Mouse (Mus musculus) midbrain, embryonic 14.5 days (tissue): ENCODE results near the gene Il7r. TPM values are rescaled to one million over a fixed set of nuclear protein-coding genes. Genes with fewer than 3 reads are reported as not detected.
"Not testable (repeated sequence)": the region's sequence is repeated elsewhere in the genome, so short reads cannot be mapped to it uniquely, and the experiment has no call there.

Source experiments
- ATAC-seq: fragments of 200-750 bp; cut with Nextera tagmentation; 2 replicates; pipeline ENCODE4 v1.8.0; 2017; ENCODE audit warnings: moderate number of reproducible peaks, moderate library complexity; ENCODE audit not compliant: low FRiP score, low TSS enrichment
- DNase-seq: peaks from one replicate; pipeline ENCODE4 v3.0.0-alpha.2; 2015
- H3K27ac ChIP-seq: fragments of 300-500 bp; sonication (generic); replicated peaks from 2 replicates; pipeline ENCODE4 v1.5.1; 2014; ENCODE audit warnings: mild to moderate bottlenecking, low read depth, low read length, moderate library complexity
- H3K27me3 ChIP-seq: fragments of 300-500 bp; sonication (generic); 2 replicates; pipeline ENCODE4 v1.6.1; 2014; ENCODE audit warnings: low read length, control low read depth, mixed read lengths; ENCODE audit not compliant: control insufficient read depth, insufficient read depth
- H3K36me3 ChIP-seq: fragments of 300-500 bp; sonication (generic); 2 replicates; pipeline ENCODE4 v1.6.1; 2014; ENCODE audit warnings: low read length, control low read depth; ENCODE audit not compliant: control insufficient read depth, insufficient read depth
- H3K4me1 ChIP-seq: fragments of 300-500 bp; sonication (generic); 2 replicates; pipeline ENCODE4 v1.6.1; 2014; ENCODE audit warnings: mild to moderate bottlenecking, antibody characterized with exemption, low read length, control low read depth; ENCODE audit not compliant: control insufficient read depth, insufficient read depth
- H3K4me2 ChIP-seq: fragments of 300-500 bp; sonication (generic); 2 replicates; pipeline ENCODE4 v1.6.1; 2014; ENCODE audit warnings: mild to moderate bottlenecking, low read length, moderate library complexity
- H3K4me3 ChIP-seq: fragments of 300-500 bp; sonication (generic); replicated peaks from 2 replicates; pipeline ENCODE4 v1.5.1; 2014; ENCODE audit warnings: low read depth, low read length
- H3K9ac ChIP-seq: fragments of 300-500 bp; sonication (generic); replicated peaks from 2 replicates; pipeline ENCODE4 v1.6.1; 2014; ENCODE audit warnings: mild to moderate bottlenecking, low read length, moderate library complexity
- H3K9me3 ChIP-seq: fragments of 300-500 bp; sonication (generic); 2 replicates; pipeline ENCODE4 v1.6.1; 2016; ENCODE audit warnings: low read length, control low read depth, mixed read lengths; ENCODE audit not compliant: control insufficient read depth
- WGBS: fragments of 180-500 bp; shearing (Covaris S2); extraction: QIAGEN DNeasy Blood & Tissue Kit; methylation state at CpG from one replicate; pipeline ENCODE4 v1.1.7; 2014; 5-methylcytosine and 5-hydroxymethylcytosine counted together
- polyA plus RNA-seq: library from polyadenylated mRNA; unstranded; fragments of >200 nt; fragmentation: Nextera tagmentation; extraction: Ambion mirVana; gene quantifications from 2 replicates; pipeline ENCODE4 v1.2.1, GENCODE M21; 2014

The Il7r gene
- polyA plus RNA-seq, 1 experiment from 2014 or later, result not detected

GRCm38 (mm10) chr15:9557264-9557663, 27.3 kb upstream of the Il7r start:
- H3K36me3 ChIP-seq, H3K4me3 ChIP-seq, H3K9me3 ChIP-seq, H3K27ac ChIP-seq, ATAC-seq, H3K27me3 ChIP-seq, DNase-seq, H3K4me1 ChIP-seq, H3K4me2 ChIP-seq, H3K9ac ChIP-seq: not testable (repeated sequence)
- WGBS, result 93% methylated on average over 14 of the region's 15 CpGs

GRCm38 (mm10) chr15:9548951-9549350, 19.0 kb upstream of the Il7r start:
- no peaks in the 10 kb centered on the region for H3K36me3 ChIP-seq
- 88% methylated on average over 2 of the region's 2 CpGs for WGBS
- no peaks in the 10 kb centered on the region for H3K4me1 ChIP-seq
- no peaks in the 10 kb centered on the region for H3K9me3 ChIP-seq
- no peaks in the 10 kb centered on the region for H3K27me3 ChIP-seq
- no peak overlapping the region for H3K4me3 ChIP-seq
- DNase-seq (no peak), ATAC-seq (no peak)
- H3K27ac ChIP-seq, result no peak overlapping the region
- H3K4me2 ChIP-seq, result no peak overlapping the region
- no peak overlapping the region for H3K9ac ChIP-seq

- Histone ChIP-seq H3K36me3 (no peaks in the 10 kb centered on the region), H3K27ac (no peak overlapping the region), H3K4me1 (no peaks in the 10 kb centered on the region), H3K9me3 (no peaks in the 10 kb centered on the region), H3K4me3 (no peak overlapping the region), H3K4me2 (no peak overlapping the region), H3K9ac (no peak overlapping the region), H3K27me3 (no peaks in the 10 kb centered on the region)
- WGBS, result 69% methylated on average over 1 of the region's 1 CpGs
- ATAC-seq, result no peak
- DNase-seq, result no peak
Observed at GRCm38 (mm10) chr15:9535200-9535599, 5.2 kb upstream of the Il7r start.

GRCm38 (mm10) chr15:9533356-9533902, 3.5 kb upstream of the Il7r start:
- 92% methylated on average over 3 of the region's 3 CpGs for WGBS
- Histone ChIP-seq H3K9ac (no peak overlapping the region), H3K9me3 (no peaks in the 10 kb centered on the region), H3K4me2 (no peak overlapping the region), H3K27me3 (no peaks in the 10 kb centered on the region), H3K36me3 (no peaks in the 10 kb centered on the region), H3K27ac (no peak overlapping the region), H3K4me3 (no peak overlapping the region), H3K4me1 (no peaks in the 10 kb centered on the region)
- no peak for DNase-seq
- ATAC-seq, result no peak

GRCm38 (mm10) chr15:9529646-9530045, 330 bp downstream of the Il7r start:
- Histone ChIP-seq H3K4me3 (no peak overlapping the region), H3K9me3 (no peaks in the 10 kb centered on the region), H3K4me2 (no peak overlapping the region), H3K9ac (no peak overlapping the region), H3K27me3 (no peaks in the 10 kb centered on the region), H3K36me3 (no peaks in the 10 kb centered on the region), H3K27ac (no peak overlapping the region), H3K4me1 (no peaks in the 10 kb centered on the region)
- WGBS, result 84% methylated on average over 3 of the region's 3 CpGs
- no peak for ATAC-seq
- DNase-seq, result no peak

- Histone ChIP-seq H3K9ac (no peak overlapping the region), H3K9me3 (no peaks in the 10 kb centered on the region), H3K27me3 (no peaks in the 10 kb centered on the region), H3K4me1 (no peaks in the 10 kb centered on the region), H3K4me3 (no peak overlapping the region), H3K27ac (peak overlapping the region; percentile 16; the same call in 1 of the 2 replicates), H3K36me3 (no peaks in the 10 kb centered on the region), H3K4me2 (no peak overlapping the region)
- WGBS, result 83% methylated on average over 3 of the region's 3 CpGs
- no peak for ATAC-seq
- no peak for DNase-seq
Observed at GRCm38 (mm10) chr15:9528186-9528935, 1.6 kb downstream of the Il7r start.

GRCm38 (mm10) chr15:9526412-9526811, 3.6 kb downstream of the Il7r start:
- no peak overlapping the region for H3K4me2 ChIP-seq
- H3K36me3 ChIP-seq, result no peaks in the 10 kb centered on the region
- no peak overlapping the region for H3K4me3 ChIP-seq
- no peak overlapping the region for H3K9ac ChIP-seq
- no peaks in the 10 kb centered on the region for H3K4me1 ChIP-seq
- no peaks in the 10 kb centered on the region for H3K9me3 ChIP-seq
- no peak for DNase-seq
- no peak overlapping the region for H3K27ac ChIP-seq
- no peak for ATAC-seq
- no peaks in the 10 kb centered on the region for H3K27me3 ChIP-seq

GRCm38 (mm10) chr15:9524907-9525306, 5.1 kb downstream of the Il7r start:
- H3K4me2 ChIP-seq, result no peak overlapping the region
- H3K4me3 ChIP-seq, result no peak overlapping the region
- H3K27ac ChIP-seq, result no peak overlapping the region
- WGBS, result 95% methylated on average over 5 of the region's 5 CpGs
- DNase-seq (no peak), ATAC-seq (no peak)
- no peaks in the 10 kb centered on the region for H3K4me1 ChIP-seq
- no peak overlapping the region for H3K9ac ChIP-seq
- H3K9me3 ChIP-seq, result no peaks in the 10 kb centered on the region
- no peaks in the 10 kb centered on the region for H3K36me3 ChIP-seq
- no peaks in the 10 kb centered on the region for H3K27me3 ChIP-seq

GRCm38 (mm10) chr15:9523956-9524355, 6.0 kb downstream of the Il7r start:
- no peaks in the 10 kb centered on the region for H3K36me3 ChIP-seq
- H3K4me3 ChIP-seq, result no peak overlapping the region
- no peak for DNase-seq
- ATAC-seq, result no peak
- no peaks in the 10 kb centered on the region for H3K4me1 ChIP-seq
- no peak overlapping the region for H3K27ac ChIP-seq
- H3K27me3 ChIP-seq, result no peaks in the 10 kb centered on the region
- H3K9me3 ChIP-seq, result no peaks in the 10 kb centered on the region
- H3K4me2 ChIP-seq, result no peak overlapping the region
- 89% methylated on average over 5 of the region's 5 CpGs for WGBS
- no peak overlapping the region for H3K9ac ChIP-seq
